Mouse (Mus musculus) heart, postnatal 0 days (tissue): ENCODE measurements at regions not wholly inside any gene's neighbourhood (a gene's known extent, or its start where the extent isn't known, plus 50 kb on each side); places are given as distances from the start of the nearest gene placed in this dataset.

Experiments used
- CTCF ChIP-seq: IDR thresholded peaks from 2 replicates; pipeline ENCODE4 v1.5.1; 2016; ENCODE audit warnings: antibody characterized with exemption, control low read depth, low read depth
- EP300 ChIP-seq: IDR thresholded peaks from 2 replicates; pipeline ENCODE4 v1.6.1; 2016; ENCODE audit warnings: antibody characterized with exemption, low read depth

- TF ChIP-seq CTCF (no peak), EP300 (no peak)
Measured at GRCm38 (mm10) chr6:41163491-41163890, 128.2 kb upstream of the 2210010C04Rik start.
